Mouse (Mus musculus): ENCODE measurements around the gene Rab33b. TPM values are rescaled to one million over a fixed set of nuclear protein-coding genes. Genes with fewer than 3 reads are reported as not detected.

The Rab33b gene
- total RNA-seq, 2 experiments from 2014 or later, result 22.8 to 25.4 TPM

DNA sequence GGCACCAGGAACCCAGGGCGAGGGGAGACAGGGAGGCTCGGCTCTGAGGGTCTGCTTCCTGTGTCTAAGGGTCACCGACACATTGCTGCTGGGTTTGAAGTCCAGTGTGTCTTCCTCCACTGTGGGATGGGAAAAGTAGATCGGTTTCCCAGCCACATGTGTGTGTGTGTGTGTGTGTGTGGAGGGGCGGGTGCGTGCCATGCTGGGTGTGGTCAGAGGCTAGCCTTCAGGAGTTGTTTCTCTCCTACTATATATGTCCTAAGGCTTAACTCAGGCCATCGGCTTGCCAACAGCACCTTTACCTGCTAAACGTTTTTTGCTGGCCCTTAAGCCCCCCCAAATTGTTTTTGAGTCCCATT is 35.0 kb downstream of the Rab33b start:
- no peak overlapping the region for H3K4me3 ChIP-seq
- DNase-seq (ENCODE audit: low spot score in 2 of 2), result no peak
- no peak for TF ChIP-seq CTCF (conservative IDR thresholded peaks at IDR 0.05)
- no peak overlapping the region for H3K27ac ChIP-seq

DNA sequence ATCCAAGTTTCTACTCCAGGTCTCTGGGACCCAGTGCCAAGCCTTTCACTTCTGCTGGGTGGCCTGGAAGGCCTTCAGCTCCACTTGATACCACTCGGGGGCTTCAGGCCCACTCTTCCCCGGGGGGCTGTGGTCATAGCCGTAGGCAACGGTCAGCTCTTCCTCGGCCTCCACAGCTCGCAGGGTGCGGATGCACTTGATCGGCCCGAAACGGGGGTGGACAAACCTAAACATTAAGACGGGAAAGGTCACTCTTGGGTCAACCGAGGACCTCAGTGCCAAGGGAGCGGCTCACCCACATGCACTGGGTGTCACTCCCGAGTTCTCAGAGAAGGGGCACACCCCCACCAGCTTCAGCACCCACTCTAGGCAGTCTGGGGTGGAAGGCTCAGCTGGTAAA is 37.5 kb downstream of the Rab33b start:
- Histone ChIP-seq H3K4me3 (no peak overlapping the region), H3K27ac (no peak overlapping the region)
- no peak for DNase-seq (ENCODE audit: low spot score in 2 of 2)
- no peak for TF ChIP-seq CTCF (conservative IDR thresholded peaks at IDR 0.05)

DNA sequence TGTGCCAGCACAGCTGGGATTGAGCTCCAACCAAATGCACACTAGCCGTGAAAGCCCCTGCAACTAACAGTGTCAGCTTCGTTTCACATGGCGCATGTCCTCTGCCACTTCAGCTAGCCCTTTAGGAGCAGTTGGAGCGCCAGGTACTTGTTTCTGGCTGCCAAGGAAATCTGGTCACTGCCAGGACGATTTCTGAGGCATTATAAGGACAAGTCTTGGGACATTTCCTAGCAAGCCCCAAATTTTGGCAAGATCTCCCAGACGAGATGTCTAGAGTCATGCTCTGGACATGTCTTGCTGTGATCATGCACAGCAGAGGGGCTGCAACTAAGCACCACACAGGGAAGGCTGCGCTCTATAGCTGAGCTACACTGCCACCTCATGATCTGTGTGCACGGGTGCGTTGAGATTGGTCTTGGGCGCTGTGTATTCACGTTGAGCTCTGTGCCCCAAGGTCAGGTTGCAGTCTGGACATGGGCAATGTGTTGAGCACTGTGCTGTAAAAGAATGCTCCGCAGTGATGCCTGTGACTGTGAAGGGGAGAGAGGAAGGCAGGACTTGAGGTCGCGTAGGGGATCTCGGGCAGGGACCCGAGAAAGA is 41.6 kb downstream of the Rab33b start:
- no peak overlapping the region for H3K27ac ChIP-seq
- no peak for DNase-seq (ENCODE audit: low spot score in 2 of 2)
- no peak overlapping the region for H3K4me3 ChIP-seq
- TF ChIP-seq CTCF (conservative IDR thresholded peaks at IDR 0.05), result no peak

DNA sequence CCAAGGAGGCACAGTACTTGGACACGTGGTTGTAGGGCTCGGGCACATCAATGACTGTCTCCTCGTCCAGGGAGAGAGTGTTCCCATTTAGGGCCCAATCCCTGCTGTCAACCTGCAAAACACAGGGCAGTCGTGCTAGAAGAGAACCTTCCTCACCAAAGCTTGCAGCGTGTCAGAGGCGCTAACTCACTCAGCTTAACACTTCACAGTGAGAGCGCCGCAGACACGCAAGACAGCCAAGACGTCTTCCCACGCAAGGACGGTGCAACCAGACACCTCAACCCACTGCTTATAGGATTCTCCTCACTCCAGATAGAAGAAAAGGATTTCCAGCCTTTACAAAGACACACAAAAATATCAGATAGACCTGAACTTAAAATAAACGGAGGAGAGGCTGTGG is 43.2 kb downstream of the Rab33b start:
- H3K4me3 ChIP-seq, result no peak overlapping the region
- DNase-seq (ENCODE audit: low spot score in 2 of 2), result no peak
- no peak for TF ChIP-seq CTCF (conservative IDR thresholded peaks at IDR 0.05)
- H3K27ac ChIP-seq, result no peak overlapping the region

DNA sequence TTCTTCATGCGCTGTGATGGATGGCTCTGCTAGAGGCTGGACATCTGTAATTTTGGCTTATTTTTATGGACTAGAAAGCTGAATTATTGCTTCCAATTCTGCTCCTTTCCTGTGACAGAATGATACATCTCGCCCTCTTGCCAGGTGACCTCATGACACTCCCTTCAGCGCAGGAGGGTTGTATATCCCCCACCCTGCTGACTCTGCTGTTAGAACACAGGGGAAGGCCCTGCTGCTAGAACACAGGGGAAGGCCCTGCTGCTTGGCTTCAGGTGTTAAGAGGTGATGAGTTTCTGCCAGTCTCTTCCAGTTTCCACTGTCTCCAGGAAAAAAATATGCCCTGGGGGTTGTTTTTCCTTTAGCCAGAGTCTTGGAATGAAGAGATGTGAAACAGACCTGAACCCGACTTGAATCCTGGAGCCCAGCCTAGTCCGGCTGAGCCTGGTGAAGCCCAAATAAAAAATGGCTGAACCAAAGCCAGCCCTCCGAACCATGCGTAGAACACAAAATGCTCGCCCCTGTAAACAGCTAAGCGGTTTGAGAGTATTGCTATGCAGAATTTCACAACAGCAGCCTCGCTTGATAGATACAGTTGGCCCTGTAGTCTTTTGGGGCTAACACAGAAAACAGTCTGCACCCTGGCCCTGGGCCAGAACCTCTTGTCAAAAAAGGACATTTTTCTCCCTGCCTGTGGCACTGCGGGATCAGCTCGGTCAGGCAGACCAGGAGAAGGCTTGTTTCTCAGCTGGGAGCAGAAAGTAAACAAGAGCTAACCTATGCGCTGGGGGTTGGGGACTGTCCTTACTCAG is 48.0 kb downstream of the Rab33b start:
- no peak overlapping the region for H3K4me3 ChIP-seq
- TF ChIP-seq CTCF (conservative IDR thresholded peaks at IDR 0.05), result no peak
- H3K27ac ChIP-seq, result peak overlapping the region; percentile 77
- DNase-seq (ENCODE audit: low spot score in 2 of 2), result peak in 1 of 2 experiments; percentile 34

DNA sequence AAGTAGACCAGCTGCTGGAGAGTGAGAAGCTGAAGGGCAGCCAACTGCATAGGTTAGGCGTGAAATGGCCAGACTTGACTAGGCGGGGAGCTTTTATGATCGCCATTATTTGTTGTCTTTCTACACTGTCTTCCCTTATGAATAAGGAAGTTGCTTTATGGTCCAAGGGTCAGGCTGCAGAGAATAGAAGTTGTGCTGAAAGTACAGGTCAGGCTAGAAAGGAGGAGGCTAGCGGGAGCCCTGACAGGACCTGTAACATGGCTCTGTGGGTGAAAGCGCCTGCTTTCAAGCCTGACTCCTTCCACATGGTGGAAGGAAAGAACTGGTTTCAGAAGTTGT is 48.5 kb downstream of the Rab33b start:
- Histone ChIP-seq H3K27ac (peak overlapping the region; percentile 77), H3K4me3 (no peak overlapping the region)
- no peak for DNase-seq (ENCODE audit: low spot score in 2 of 2)
- no peak for TF ChIP-seq CTCF (conservative IDR thresholded peaks at IDR 0.05)

DNA sequence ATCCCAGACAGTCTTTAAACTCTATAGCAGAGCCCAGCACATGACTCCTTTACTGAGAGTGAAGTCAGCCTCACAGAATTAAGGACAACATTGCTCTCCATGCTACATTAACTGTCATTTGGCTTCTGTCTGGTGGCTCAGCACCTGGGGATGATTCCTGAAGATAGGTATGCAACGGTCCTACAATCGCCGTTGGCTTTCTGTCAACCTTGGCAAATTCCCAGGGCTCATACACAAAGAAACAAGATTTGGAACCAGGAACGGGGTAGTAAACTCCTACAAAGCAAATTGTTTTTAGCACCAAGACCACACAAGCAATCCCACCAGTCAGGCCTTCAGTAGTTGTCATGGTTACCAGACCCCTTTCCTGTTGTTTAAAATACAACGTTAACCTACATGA is 49.9 kb downstream of the Rab33b start:
- no peak for TF ChIP-seq CTCF (conservative IDR thresholded peaks at IDR 0.05)

DNA sequence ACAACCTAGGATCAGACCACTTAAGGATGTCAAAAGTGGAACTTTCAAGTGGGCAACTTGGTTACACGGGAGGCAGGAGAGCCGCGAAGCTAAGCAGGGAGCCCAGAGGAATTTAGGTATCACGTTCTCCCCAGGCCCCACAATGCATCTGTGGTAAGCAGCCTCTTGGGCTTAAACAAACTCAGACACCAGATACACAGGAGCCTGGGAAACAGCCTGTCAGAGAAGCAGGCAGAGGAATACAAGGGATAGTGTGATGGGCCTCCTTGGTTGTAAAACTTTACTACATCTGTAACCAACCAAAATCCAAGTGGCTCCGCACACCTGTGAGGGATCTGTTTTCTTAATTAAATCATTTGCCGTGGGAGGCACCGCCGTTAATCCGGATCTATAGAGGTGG is 50.3 kb downstream of the Rab33b start:
- TF ChIP-seq CTCF (conservative IDR thresholded peaks at IDR 0.05), result no peak
- no peak for DNase-seq (ENCODE audit: low spot score in 2 of 2)
- Histone ChIP-seq H3K27ac (no peak overlapping the region), H3K4me3 (no peak overlapping the region)

More for the DNA sequence above, 49.9 kb downstream of the Rab33b start:
- no peak overlapping the region for H3K4me3 ChIP-seq
- DNase-seq (ENCODE audit: low spot score in 2 of 2), result no peak
- H3K27ac ChIP-seq, result no peak overlapping the region

DNA sequence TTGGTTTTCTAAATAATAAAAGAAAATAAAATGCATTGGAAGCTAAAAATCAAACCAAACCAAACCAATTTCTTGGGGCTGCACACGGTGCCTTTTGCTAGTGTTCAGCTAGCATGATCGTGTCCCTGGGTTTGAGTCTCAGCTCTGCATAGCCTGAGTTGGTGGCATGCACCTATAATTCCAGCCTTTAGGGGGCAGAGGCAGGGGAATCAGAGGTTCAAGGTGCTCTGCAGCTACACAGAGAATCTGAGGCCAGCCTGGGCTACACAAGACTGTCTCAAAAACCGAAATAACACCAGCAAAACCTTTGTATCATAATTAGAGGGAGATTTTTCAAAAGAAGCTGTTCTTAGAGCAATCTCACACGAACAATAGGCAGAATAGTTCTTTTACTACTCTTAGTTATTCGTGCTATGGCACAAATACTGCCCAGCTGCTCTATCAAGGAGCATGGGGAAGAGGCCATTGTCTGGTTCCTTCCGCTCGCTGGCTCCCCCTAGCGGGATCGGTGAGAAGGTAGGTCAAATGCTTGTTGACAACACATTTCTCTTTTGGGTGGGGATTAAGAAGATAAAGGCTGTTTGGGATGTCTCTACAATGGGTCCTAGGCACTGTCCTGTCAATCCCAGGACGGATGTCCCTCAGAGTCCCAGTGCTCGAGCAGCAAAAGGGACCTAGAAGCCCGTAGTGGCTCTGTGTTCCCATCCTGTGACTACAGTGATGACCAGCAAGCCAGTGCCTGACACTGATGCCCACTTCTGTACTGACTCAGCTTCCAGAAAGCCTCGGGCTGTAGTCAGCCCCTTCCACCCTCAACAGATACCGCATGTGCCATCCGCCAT is 56.1 kb downstream of the Rab33b start:
- Histone ChIP-seq H3K27ac (0 out of 2 replicates have a peak overlapping the region, but pooled peaks have one; percentile 18), H3K4me3 (no peak overlapping the region)
- peak; percentile 86 for TF ChIP-seq CTCF (conservative IDR thresholded peaks at IDR 0.05)
- DNase-seq (ENCODE audit: low spot score in 2 of 2), result peak; percentile 33 to 81

DNA sequence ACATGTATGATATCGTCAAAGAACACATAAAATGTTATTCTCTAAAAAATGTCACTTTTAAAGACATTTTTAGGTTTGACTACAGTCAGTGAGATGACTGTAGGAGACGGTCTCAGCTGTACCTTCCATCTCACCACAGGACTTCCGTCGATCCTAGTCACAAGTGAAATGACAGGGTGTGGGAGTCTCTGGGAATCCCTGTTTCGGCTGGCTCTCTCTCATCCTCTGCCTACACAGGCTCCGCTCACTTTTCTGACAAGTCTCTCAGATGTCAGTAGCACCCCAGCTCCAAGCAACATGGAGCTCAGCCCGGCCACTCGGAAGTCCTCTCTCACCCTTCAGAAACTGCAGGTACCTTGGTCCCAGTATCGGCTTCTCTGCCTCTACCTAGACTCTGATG is 56.9 kb downstream of the Rab33b start:
- DNase-seq (ENCODE audit: low spot score in 2 of 2), result no peak
- Histone ChIP-seq H3K27ac (no peak overlapping the region), H3K4me3 (no peak overlapping the region)
- no peak for TF ChIP-seq CTCF (conservative IDR thresholded peaks at IDR 0.05)

DNA sequence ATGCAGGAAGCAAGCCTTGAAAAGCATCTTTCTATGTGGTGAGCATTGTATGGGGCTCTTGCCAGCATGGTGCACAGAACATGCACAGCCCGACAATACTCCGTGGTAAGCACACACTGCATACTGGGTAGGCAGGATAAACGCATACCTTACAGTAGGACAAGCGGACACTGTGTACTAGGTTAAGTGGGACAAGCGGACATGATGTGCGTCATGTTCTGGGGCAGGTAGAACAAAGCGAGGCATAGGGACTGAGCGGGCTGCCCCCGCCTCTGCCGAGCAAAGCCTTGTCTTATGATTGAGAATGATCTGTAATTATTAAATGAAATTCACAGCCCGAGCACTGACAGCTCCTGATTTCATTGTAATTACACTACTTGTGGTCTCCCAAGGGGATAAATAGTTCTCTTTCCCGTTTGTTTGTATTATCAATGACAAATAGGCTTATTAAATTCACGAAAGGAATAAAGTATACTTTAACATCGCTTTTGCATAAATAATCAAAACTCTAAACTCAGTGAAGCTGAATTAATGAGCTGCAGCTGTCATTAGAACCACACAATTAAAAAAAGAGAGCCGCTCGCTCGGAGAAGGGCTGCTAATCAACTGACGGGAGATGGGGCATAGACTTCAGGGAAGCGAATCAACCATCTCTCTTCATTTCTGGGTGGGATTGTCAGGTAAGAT is 60.9 kb downstream of the Rab33b start:
- H3K27ac ChIP-seq, result peak overlapping the region; percentile 2; the same call in 1 of the 2 replicates
- no peak overlapping the region for H3K4me3 ChIP-seq
- TF ChIP-seq CTCF (conservative IDR thresholded peaks at IDR 0.05), result no peak
- no peak for DNase-seq (ENCODE audit: low spot score in 2 of 2)

Other genes starting within 250 kb of the Rab33b start
- 10 to 100 TPM; 54.6 to 54.9 TPM for gene Elf2, start 143.3 kb upstream of the Rab33b start, total RNA-seq (2021)
- gene Mgarp, start 87.2 kb upstream of the Rab33b start, total RNA-seq (2021), result not detected
- gene Ndufc1, start 74.9 kb upstream of the Rab33b start, total RNA-seq (2021), result 100 to 1,000 TPM; 287 to 299 TPM
- 10 to 100 TPM; 55.0 to 58.1 TPM for gene Naa15, start 68.8 kb upstream of the Rab33b start, total RNA-seq (2021)
- gene Setd7, start 77.0 kb downstream of the Rab33b start, total RNA-seq (2021), result 100 to 1,000 TPM; 138 to 144 TPM
- not detected for gene Mgst2, start 176.4 kb downstream of the Rab33b start, total RNA-seq (2021)

Data from layer of hippocampus, adult 2 months (tissue).